Mouse (Mus musculus) limb, embryonic 15.5 days (tissue): ENCODE measurements around the gene Stam. TPM values are rescaled to one million over a fixed set of nuclear protein-coding genes. Genes with fewer than 3 reads are reported as not detected.
"Not testable (repeated sequence)": the region's sequence is repeated elsewhere in the genome, so short reads cannot be mapped to it uniquely, and the experiment has no call there.

Experiments
- ATAC-seq: fragments of 200-750 bp; cut with Nextera tagmentation; 2 replicates; pipeline ENCODE4 v1.8.0; 2017; ENCODE audit warnings: low read depth, moderate TSS enrichment; ENCODE audit not compliant: insufficient number of reproducible peaks, low FRiP score, low TSS enrichment
- H3K27ac ChIP-seq: fragments of 300-500 bp; sonication (generic); 2 replicates; pipeline ENCODE4 v1.5.1; 2015; ENCODE audit warnings: moderate library complexity, mild to moderate bottlenecking, inconsistent platforms
- H3K27me3 ChIP-seq: fragments of 300-500 bp; sonication (generic); 2 replicates; pipeline ENCODE4 v1.6.1; 2015; ENCODE audit warnings: inconsistent platforms
- H3K36me3 ChIP-seq: fragments of 300-500 bp; sonication (generic); 2 replicates; pipeline ENCODE4 v1.6.1; 2015; ENCODE audit warnings: inconsistent platforms
- H3K4me1 ChIP-seq: fragments of 300-500 bp; sonication (generic); 2 replicates; pipeline ENCODE4 v1.6.1; 2015; ENCODE audit warnings: inconsistent platforms
- H3K4me2 ChIP-seq: fragments of 300-500 bp; sonication (generic); 2 replicates; pipeline ENCODE4 v1.6.1; 2015; ENCODE audit warnings: mild to moderate bottlenecking, inconsistent platforms
- H3K4me3 ChIP-seq: fragments of 300-500 bp; sonication (generic); 2 replicates; pipeline ENCODE4 v1.5.1; 2015; ENCODE audit warnings: mild to moderate bottlenecking, inconsistent platforms
- H3K9ac ChIP-seq: fragments of 300-500 bp; sonication (generic); 2 replicates; pipeline ENCODE4 v1.6.1; 2015; ENCODE audit warnings: inconsistent platforms
- H3K9me3 ChIP-seq: fragments of 300-500 bp; sonication (generic); 2 replicates; pipeline ENCODE4 v1.6.1; 2016; ENCODE audit warnings: inconsistent platforms
- WGBS: fragments of 180-500 bp; shearing (Covaris S2); methylation state at CpG from one replicate; pipeline ENCODE4 v1.1.7; 2015; 5-methylcytosine and 5-hydroxymethylcytosine counted together
- polyA plus RNA-seq: library from polyadenylated mRNA; unstranded; fragments of >200 nt; fragmentation: Nextera tagmentation; extraction: Ambion mirVana; gene quantifications from 2 replicates; pipeline ENCODE4 v1.2.1, GENCODE M21; 2015

The Stam gene
- polyA plus RNA-seq, 1 experiment from 2014 or later = 67.6 TPM

GRCm38 (mm10) chr2:14165066-14165465 lies 91.2 kb downstream of the Stam start:
- no peak overlapping the region for H3K4me2 ChIP-seq
- H3K9ac ChIP-seq = no peak overlapping the region
- 71% methylated on average over 2 of the region's 2 CpGs for WGBS
- H3K9me3 ChIP-seq = no peaks in the 10 kb centered on the region
- H3K4me3 ChIP-seq = no peak overlapping the region
- no peak for ATAC-seq
- no peaks in the 10 kb centered on the region for H3K4me1 ChIP-seq
- H3K27me3 ChIP-seq = no peaks in the 10 kb centered on the region
- H3K27ac ChIP-seq = no peak overlapping the region
- no peaks in the 10 kb centered on the region for H3K36me3 ChIP-seq

- 0 out of 2 replicates have a peak, but pooled peaks have one; percentile 48 for ATAC-seq
- no peaks in the 10 kb centered on the region for H3K9me3 ChIP-seq
- H3K4me2 ChIP-seq = no peak overlapping the region
- 68% methylated on average over 3 of the region's 3 CpGs for WGBS
- no peaks in the 10 kb centered on the region for H3K4me1 ChIP-seq
- H3K9ac ChIP-seq = no peak overlapping the region
- H3K36me3 ChIP-seq = no peaks in the 10 kb centered on the region
- no peaks in the 10 kb centered on the region for H3K27me3 ChIP-seq
- H3K27ac ChIP-seq = no peak overlapping the region
- H3K4me3 ChIP-seq = no peak overlapping the region
Observed at GRCm38 (mm10) chr2:14165618-14166344, 91.9 kb downstream of the Stam start.

GRCm38 (mm10) chr2:14167721-14168120 lies 93.8 kb downstream of the Stam start:
- Histone ChIP-seq H3K4me2 (no peak overlapping the region), H3K27me3 (no peaks in the 10 kb centered on the region), H3K4me3 (no peak overlapping the region)

GRCm38 (mm10) chr2:14174334-14174733 lies 100.4 kb downstream of the Stam start, which contains the start of gene Tmem236:
Gene Tmem236 (plus strand): TSS chr2:14174523.
- H3K9me3 ChIP-seq = no peaks in the 10 kb centered on the region
- no peak within 1 kb of the TSS for H3K9ac ChIP-seq
- no peak within 1 kb of the TSS for H3K4me2 ChIP-seq
- no peaks in the 10 kb centered on the region for H3K27me3 ChIP-seq
- no peaks in the 10 kb centered on the region for H3K4me1 ChIP-seq
- WGBS = 61% methylated on average over 3 of the region's 3 CpGs
- no peak for ATAC-seq
- H3K4me3 ChIP-seq = no peak within 1 kb of the TSS
- no peaks in the 10 kb centered on the region for H3K36me3 ChIP-seq
- H3K27ac ChIP-seq = no peak within 1 kb of the TSS

More at GRCm38 (mm10) chr2:14167721-14168120, 93.8 kb downstream of the Stam start:
- ATAC-seq = no peak
- Histone ChIP-seq H3K36me3 (no peaks in the 10 kb centered on the region), H3K9me3 (no peaks in the 10 kb centered on the region), H3K27ac (no peak overlapping the region), H3K9ac (no peak overlapping the region), H3K4me1 (no peaks in the 10 kb centered on the region)

- H3K9ac ChIP-seq = no peak overlapping the region
- H3K4me3 ChIP-seq = no peak overlapping the region
- no peak for ATAC-seq
- no peaks in the 10 kb centered on the region for H3K4me1 ChIP-seq
- H3K27ac ChIP-seq = no peak overlapping the region
- H3K9me3 ChIP-seq = no peaks in the 10 kb centered on the region
- WGBS = 75% methylated on average over 2 of the region's 2 CpGs
- H3K4me2 ChIP-seq = no peak overlapping the region
- H3K27me3 ChIP-seq = no peaks in the 10 kb centered on the region
- no peaks in the 10 kb centered on the region for H3K36me3 ChIP-seq
Observed at GRCm38 (mm10) chr2:14176460-14177193, 102.7 kb downstream of the Stam start.

GRCm38 (mm10) chr2:14184375-14184774 lies 110.5 kb downstream of the Stam start:
- Histone ChIP-seq H3K4me2 (no peak overlapping the region), H3K27me3 (no peaks in the 10 kb centered on the region), H3K36me3 (no peaks in the 10 kb centered on the region), H3K4me3 (no peak overlapping the region), H3K27ac (no peak overlapping the region), H3K4me1 (no peaks in the 10 kb centered on the region), H3K9ac (no peak overlapping the region), H3K9me3 (no peaks in the 10 kb centered on the region)
- ATAC-seq = no peak

- no peaks in the 10 kb centered on the region for H3K36me3 ChIP-seq
- no peaks in the 10 kb centered on the region for H3K4me1 ChIP-seq
- WGBS = 67% methylated on average over 4 of the region's 4 CpGs
- no peaks in the 10 kb centered on the region for H3K9me3 ChIP-seq
- H3K27me3 ChIP-seq = no peaks in the 10 kb centered on the region
- no peak overlapping the region for H3K27ac ChIP-seq
- H3K9ac ChIP-seq = no peak overlapping the region
- no peak for ATAC-seq
- H3K4me3 ChIP-seq = no peak overlapping the region
- no peak overlapping the region for H3K4me2 ChIP-seq
Observed at GRCm38 (mm10) chr2:14190684-14191083, 116.8 kb downstream of the Stam start.

- Histone ChIP-seq H3K9ac (no peak overlapping the region), H3K27ac (no peak overlapping the region), H3K4me1 (no peaks in the 10 kb centered on the region), H3K4me2 (no peak overlapping the region), H3K36me3 (no peaks in the 10 kb centered on the region), H3K9me3 (no peaks in the 10 kb centered on the region), H3K4me3 (no peak overlapping the region), H3K27me3 (no peaks in the 10 kb centered on the region)
- ATAC-seq = no peak
- WGBS = 76% methylated on average over 4 of the region's 4 CpGs
Observed at GRCm38 (mm10) chr2:14191601-14192000, 117.7 kb downstream of the Stam start.

GRCm38 (mm10) chr2:14192046-14192445 lies 118.1 kb downstream of the Stam start:
- ATAC-seq = no peak
- WGBS = 55% methylated on average over 6 of the region's 6 CpGs

GRCm38 (mm10) chr2:14198325-14198903 lies 124.5 kb downstream of the Stam start:
- not testable (repeated sequence) for H3K27me3 ChIP-seq, H3K9ac ChIP-seq, H3K9me3 ChIP-seq, H3K36me3 ChIP-seq, H3K27ac ChIP-seq, ATAC-seq, H3K4me2 ChIP-seq, H3K4me1 ChIP-seq, H3K4me3 ChIP-seq
- WGBS = 86% methylated on average over 1 of the region's 2 CpGs

More at GRCm38 (mm10) chr2:14192046-14192445, 118.1 kb downstream of the Stam start:
- no peaks in the 10 kb centered on the region for H3K4me1 ChIP-seq
- no peak overlapping the region for H3K4me3 ChIP-seq
- no peaks in the 10 kb centered on the region for H3K27me3 ChIP-seq
- H3K36me3 ChIP-seq = no peaks in the 10 kb centered on the region
- no peaks in the 10 kb centered on the region for H3K9me3 ChIP-seq
- no peak overlapping the region for H3K4me2 ChIP-seq
- H3K9ac ChIP-seq = no peak overlapping the region
- H3K27ac ChIP-seq = no peak overlapping the region
